Mouse (Mus musculus) intestine, embryonic 15.5 days (tissue): Measurements from ENCODE around the gene Trp53i11. TPM values are rescaled to one million over a fixed set of nuclear protein-coding genes. Genes with fewer than 3 reads are reported as not detected.

Experiments
- ATAC-seq: fragments of 200-750 bp; cut with Nextera tagmentation; 2 replicates; pipeline ENCODE4 v1.8.0; 2017; ENCODE audit warnings: moderate TSS enrichment, moderate library complexity
- H3K27ac ChIP-seq: fragments of 300-500 bp; sonication (generic); 2 replicates; pipeline ENCODE4 v1.5.1; 2015; ENCODE audit warnings: mild to moderate bottlenecking, inconsistent platforms
- H3K27me3 ChIP-seq: fragments of 300-500 bp; sonication (generic); replicated peaks from 2 replicates; pipeline ENCODE4 v1.6.1; 2015; ENCODE audit warnings: inconsistent platforms
- H3K36me3 ChIP-seq: fragments of 300-500 bp; sonication (generic); 2 replicates; pipeline ENCODE4 v1.6.1; 2015; ENCODE audit warnings: inconsistent platforms
- H3K4me1 ChIP-seq: fragments of 300-500 bp; sonication (generic); replicated peaks from 2 replicates; pipeline ENCODE4 v1.6.1; 2015; ENCODE audit warnings: inconsistent platforms
- H3K4me2 ChIP-seq: fragments of 300-500 bp; sonication (generic); replicated peaks from 2 replicates; pipeline ENCODE4 v1.6.1; 2015; ENCODE audit warnings: mild to moderate bottlenecking, inconsistent platforms
- H3K4me3 ChIP-seq: fragments of 300-500 bp; sonication (generic); replicated peaks from 2 replicates; pipeline ENCODE4 v1.5.1; 2015; ENCODE audit warnings: inconsistent platforms
- H3K9ac ChIP-seq: fragments of 300-500 bp; sonication (generic); 2 replicates; pipeline ENCODE4 v1.6.1; 2015; ENCODE audit warnings: inconsistent platforms
- H3K9me3 ChIP-seq: fragments of 300-500 bp; sonication (generic); 2 replicates; pipeline ENCODE4 v1.6.1; 2016; ENCODE audit warnings: inconsistent platforms
- WGBS: fragments of 180-500 bp; shearing (Covaris S2); methylation state at CpG from one replicate; pipeline ENCODE4 v1.1.7; 2015; 5-methylcytosine and 5-hydroxymethylcytosine counted together
- polyA plus RNA-seq: library from polyadenylated mRNA; unstranded; fragments of >200 nt; fragmentation: Nextera tagmentation; extraction: Ambion mirVana; gene quantifications from 2 replicates; pipeline ENCODE4 v1.2.1, GENCODE M21; 2015

The Trp53i11 gene
- polyA plus RNA-seq, 1 experiment from 2014 or later = 36.0 TPM

- Histone ChIP-seq H3K9ac (no peak overlapping the region), H3K27ac (0 out of 2 replicates have a peak overlapping the region, but pooled peaks have one; percentile 9)
- WGBS = 28% methylated on average over 5 of the region's 5 CpGs
Measured at GRCm38 (mm10) chr2:93175278-93175677, 12.1 kb upstream of the Trp53i11 start.

DNA sequence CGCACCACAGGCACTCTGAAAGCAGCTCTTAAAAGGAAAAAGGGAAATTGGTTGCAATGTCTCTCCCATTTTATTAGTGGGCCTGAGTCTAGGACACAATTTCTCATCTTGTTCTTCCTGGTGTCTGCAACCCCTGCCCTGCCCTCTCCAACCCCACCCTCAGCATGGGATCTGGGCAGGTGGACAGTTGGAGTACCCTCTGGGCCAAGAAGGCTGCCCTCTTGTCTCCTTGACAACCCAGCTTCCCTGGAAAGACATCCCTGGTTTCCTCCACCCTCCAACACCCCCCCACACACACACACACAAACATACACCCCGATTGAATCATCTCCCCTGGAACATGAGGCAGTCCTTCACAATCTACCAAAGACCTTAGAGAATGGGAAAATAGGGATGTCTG is 11.6 kb upstream of the Trp53i11 start:
- no peaks in the 10 kb centered on the region for H3K27me3 ChIP-seq
- H3K9me3 ChIP-seq = no peaks in the 10 kb centered on the region
- no peak overlapping the region for H3K4me3 ChIP-seq
- no peak overlapping the region for H3K9ac ChIP-seq
- H3K4me1 ChIP-seq = peaks cover 65% of the 10 kb centered on the region
- H3K36me3 ChIP-seq = no peaks in the 10 kb centered on the region
- no peak overlapping the region for H3K4me2 ChIP-seq
- 77% methylated on average over 2 of the region's 2 CpGs for WGBS
- ATAC-seq = no peak
- H3K27ac ChIP-seq = no peak overlapping the region

More at GRCm38 (mm10) chr2:93175278-93175677, 12.1 kb upstream of the Trp53i11 start:
- H3K36me3 ChIP-seq = no peaks in the 10 kb centered on the region
- no peak overlapping the region for H3K4me3 ChIP-seq
- ATAC-seq = no peak
- peaks cover 66% of the 10 kb centered on the region for H3K4me1 ChIP-seq
- H3K9me3 ChIP-seq = no peaks in the 10 kb centered on the region
- H3K4me2 ChIP-seq = no peak overlapping the region
- H3K27me3 ChIP-seq = no peaks in the 10 kb centered on the region

GRCm38 (mm10) chr2:93176193-93176798 is 11.1 kb upstream of the Trp53i11 start:
- Histone ChIP-seq H3K4me1 (peaks cover 60% of the 10 kb centered on the region), H3K4me2 (peak overlapping the region; percentile 47; the same call in 1 of the 2 replicates), H3K9ac (no peak overlapping the region), H3K4me3 (no peak overlapping the region), H3K36me3 (no peaks in the 10 kb centered on the region), H3K27me3 (no peaks in the 10 kb centered on the region), H3K27ac (peak overlapping the region; percentile 62), H3K9me3 (no peaks in the 10 kb centered on the region)
- 31% methylated on average over 4 of the region's 4 CpGs for WGBS
- ATAC-seq = no peak

DNA sequence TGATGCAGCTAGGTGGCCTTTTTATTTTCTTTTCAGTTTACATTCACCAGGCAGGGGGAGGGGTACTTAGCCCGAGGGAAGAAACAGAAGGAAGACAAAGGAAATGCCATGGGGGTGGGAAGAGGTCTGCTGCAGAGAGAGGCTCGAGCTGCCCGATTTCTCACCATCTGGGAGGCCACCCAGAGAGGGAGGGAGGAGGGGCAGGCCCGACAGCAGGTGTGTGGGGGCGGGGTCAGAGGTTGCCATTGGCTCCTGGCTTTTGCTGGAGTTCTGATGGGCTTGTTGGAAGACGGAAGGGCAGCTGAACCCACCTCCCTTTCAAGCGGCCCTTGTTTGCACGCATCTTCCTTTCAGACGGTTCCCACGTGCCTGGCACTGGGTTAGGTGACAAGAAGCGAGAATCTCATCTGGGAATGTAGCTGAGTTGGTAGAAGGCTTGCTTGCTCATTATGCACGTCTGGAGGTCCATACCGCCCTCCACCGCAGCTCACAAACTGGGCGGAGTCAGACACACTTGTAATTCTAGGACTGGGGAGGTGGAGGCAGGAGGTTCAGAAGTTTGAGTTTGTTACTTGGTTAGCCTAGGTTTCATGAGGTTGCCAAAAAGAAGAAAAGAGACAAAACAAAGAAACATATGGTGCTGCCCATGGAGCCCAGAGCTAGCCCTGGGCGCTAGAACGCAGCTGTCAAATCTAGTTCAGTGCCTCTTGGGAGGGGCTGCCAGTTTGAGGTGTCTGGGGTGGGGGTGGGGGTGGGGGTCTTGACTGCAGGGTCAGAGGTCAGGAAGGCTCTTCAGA is 10.3 kb upstream of the Trp53i11 start:
- Histone ChIP-seq H3K9ac (no peak overlapping the region), H3K4me2 (peak overlapping the region; percentile 47), H3K4me3 (no peak overlapping the region), H3K9me3 (no peaks in the 10 kb centered on the region), H3K27me3 (no peaks in the 10 kb centered on the region), H3K36me3 (no peaks in the 10 kb centered on the region), H3K4me1 (peaks cover 52% of the 10 kb centered on the region), H3K27ac (peak overlapping the region; percentile 62)
- 11% methylated on average over 17 of the region's 17 CpGs for WGBS
- ATAC-seq = peak; percentile 58

DNA sequence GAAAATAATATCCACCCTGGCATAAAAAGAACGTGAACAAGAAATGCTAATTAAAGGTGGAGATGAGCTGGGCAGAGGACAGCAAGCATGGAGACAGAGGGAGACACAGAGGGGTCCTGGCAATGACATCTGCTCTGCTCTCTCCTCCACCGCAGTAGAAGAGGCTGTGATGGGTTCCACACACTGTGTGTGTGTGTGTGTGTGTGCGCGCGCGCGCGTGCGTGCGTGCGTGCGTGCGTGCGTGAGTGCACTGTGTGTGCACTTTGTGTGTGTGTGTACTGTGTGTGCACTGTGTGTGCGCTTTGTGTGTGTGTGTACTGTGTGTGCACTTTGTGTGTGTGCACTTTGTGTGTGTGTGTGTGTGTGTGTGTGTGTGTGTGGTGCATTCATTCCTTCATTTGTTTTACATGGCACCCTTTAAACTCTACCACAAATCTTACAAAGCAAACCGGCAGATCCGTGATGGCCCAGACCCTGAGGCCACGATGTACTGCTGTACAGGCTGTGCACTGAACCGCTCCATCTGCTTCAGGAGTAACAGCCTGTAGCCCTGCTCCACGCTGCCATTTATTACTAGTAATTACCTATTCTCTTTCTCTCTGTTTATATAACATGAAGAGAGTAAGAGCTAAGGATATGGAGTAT is 9.6 kb upstream of the Trp53i11 start:
- H3K27me3 ChIP-seq = no peaks in the 10 kb centered on the region
- ATAC-seq = no peak
- peaks cover 52% of the 10 kb centered on the region for H3K4me1 ChIP-seq
- H3K9ac ChIP-seq = no peak overlapping the region
- no peak overlapping the region for H3K27ac ChIP-seq
- no peak overlapping the region for H3K4me3 ChIP-seq
- H3K36me3 ChIP-seq = no peaks in the 10 kb centered on the region
- WGBS = 76% methylated on average over 20 of the region's 20 CpGs
- no peak overlapping the region for H3K4me2 ChIP-seq
- H3K9me3 ChIP-seq = no peaks in the 10 kb centered on the region

GRCm38 (mm10) chr2:93178313-93178677 is 9.1 kb upstream of the Trp53i11 start:
- Histone ChIP-seq H3K9me3 (no peaks in the 10 kb centered on the region), H3K27ac (no peak overlapping the region), H3K27me3 (no peaks in the 10 kb centered on the region), H3K4me3 (no peak overlapping the region), H3K4me1 (peaks cover 47% of the 10 kb centered on the region), H3K9ac (no peak overlapping the region), H3K4me2 (no peak overlapping the region), H3K36me3 (no peaks in the 10 kb centered on the region)
- no peak for ATAC-seq
- WGBS = 80% methylated on average over 4 of the region's 4 CpGs

DNA sequence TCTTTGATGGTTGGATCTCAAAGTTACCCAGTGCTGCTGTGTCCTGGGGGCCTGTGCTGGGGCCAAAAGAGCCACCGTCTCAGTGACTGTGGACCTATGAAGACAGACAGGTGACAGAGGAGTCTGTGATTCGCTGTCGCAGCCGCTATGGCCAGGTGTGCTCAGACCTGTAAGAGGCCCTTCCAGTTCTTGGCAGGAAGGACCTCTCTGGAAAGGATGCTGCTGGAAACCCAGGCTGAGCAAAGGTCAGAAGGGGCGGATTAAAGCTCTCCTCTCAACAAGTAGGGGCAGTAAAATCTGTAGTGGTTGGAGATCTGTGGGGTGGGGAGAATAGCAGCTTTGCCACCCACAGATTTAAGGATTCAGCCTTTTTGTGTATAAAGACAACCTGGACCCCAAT is 7.7 kb upstream of the Trp53i11 start:
- peak; percentile 59 for ATAC-seq
- 50% methylated on average over 5 of the region's 5 CpGs for WGBS
- no peaks in the 10 kb centered on the region for H3K36me3 ChIP-seq
- H3K27me3 ChIP-seq = no peaks in the 10 kb centered on the region
- peaks cover 41% of the 10 kb centered on the region for H3K4me1 ChIP-seq
- no peak overlapping the region for H3K27ac ChIP-seq
- no peaks in the 10 kb centered on the region for H3K9me3 ChIP-seq
- no peak overlapping the region for H3K9ac ChIP-seq
- H3K4me2 ChIP-seq = peak overlapping the region; percentile 70; the same call in 1 of the 2 replicates
- no peak overlapping the region for H3K4me3 ChIP-seq

GRCm38 (mm10) chr2:93180077-93180844 is 7.1 kb upstream of the Trp53i11 start:
- Histone ChIP-seq H3K27me3 (no peaks in the 10 kb centered on the region), H3K4me3 (peak overlapping the region; percentile 29), H3K27ac (peak overlapping the region; percentile 37), H3K4me1 (peaks cover 37% of the 10 kb centered on the region), H3K9me3 (no peaks in the 10 kb centered on the region), H3K4me2 (peak overlapping the region; percentile 70), H3K9ac (peak overlapping the region; percentile 43), H3K36me3 (no peaks in the 10 kb centered on the region)
- no peak; the same call in 1 of the 2 replicates for ATAC-seq
- WGBS = 4% methylated on average over 41 of the region's 41 CpGs

DNA sequence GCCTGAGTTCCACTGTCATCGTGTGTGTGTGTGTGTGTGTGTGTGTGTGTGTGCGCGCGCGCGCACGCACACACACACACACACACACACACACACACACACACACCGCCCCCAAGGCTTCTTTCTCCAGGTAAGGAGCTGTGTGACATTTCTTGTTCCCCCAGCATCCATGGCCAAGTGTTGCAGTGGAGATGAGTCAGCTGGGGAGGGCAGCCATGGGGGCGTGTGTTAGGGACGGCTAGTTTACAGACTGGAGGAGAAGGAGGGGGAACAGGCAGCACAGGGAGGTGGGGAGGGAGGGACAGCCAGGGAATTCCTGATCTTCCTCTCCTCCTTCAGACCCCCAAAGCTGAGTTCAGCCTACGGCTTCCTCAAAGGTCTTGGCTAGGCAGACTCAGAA is 4.5 kb upstream of the Trp53i11 start:
- H3K9ac ChIP-seq = no peak overlapping the region
- no peak overlapping the region for H3K4me2 ChIP-seq
- no peak overlapping the region for H3K27ac ChIP-seq
- ATAC-seq = no peak
- H3K9me3 ChIP-seq = no peaks in the 10 kb centered on the region
- H3K4me1 ChIP-seq = peaks cover 24% of the 10 kb centered on the region
- no peaks in the 10 kb centered on the region for H3K36me3 ChIP-seq
- no peaks in the 10 kb centered on the region for H3K27me3 ChIP-seq
- H3K4me3 ChIP-seq = no peak overlapping the region
- WGBS = 63% methylated on average over 8 of the region's 11 CpGs

DNA sequence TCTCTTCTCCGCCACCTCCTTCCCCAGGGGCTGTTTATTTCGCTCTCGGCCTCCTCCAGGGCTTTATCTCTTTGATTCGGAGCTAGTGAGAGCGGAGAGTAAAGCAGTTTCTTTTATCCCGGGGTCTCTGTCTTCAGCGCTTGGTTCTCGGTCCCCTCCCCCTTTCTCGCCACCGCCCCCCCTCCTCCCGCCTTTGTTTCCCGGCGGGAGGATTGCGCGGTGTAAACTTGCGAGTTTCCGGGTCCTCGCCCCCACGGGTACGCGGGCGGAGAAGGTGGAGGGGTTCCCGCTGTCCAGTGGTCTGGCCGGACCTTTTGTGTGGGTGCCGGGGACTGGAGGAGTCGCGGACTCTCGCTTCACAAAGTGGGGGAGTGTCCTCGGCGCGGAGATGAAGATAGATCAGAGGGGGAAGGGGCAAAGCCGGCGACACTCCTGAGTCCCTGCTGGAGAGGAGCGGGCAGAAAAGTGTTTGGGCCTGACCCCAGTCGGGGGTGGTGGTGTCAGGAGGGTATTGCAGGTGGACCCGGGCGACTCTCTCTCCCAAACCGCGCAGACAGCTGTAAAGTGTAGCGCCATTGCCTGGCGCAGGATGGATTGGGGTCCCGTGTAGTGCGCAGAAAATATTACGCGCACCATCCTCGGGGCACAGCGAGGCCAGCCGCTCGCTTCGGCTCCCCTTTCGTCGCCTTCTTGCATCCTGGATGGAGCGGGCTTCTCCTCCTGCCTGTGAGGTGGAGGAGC is 842 bp downstream of the Trp53i11 start:
- under 1% methylated on average over 53 of the region's 53 CpGs for WGBS
- no peaks in the 10 kb centered on the region for H3K9me3 ChIP-seq
- H3K4me2 ChIP-seq = peak overlapping the region; percentile 100
- H3K4me1 ChIP-seq = peaks cover 55% of the 10 kb centered on the region
- H3K4me3 ChIP-seq = peak overlapping the region; percentile 77
- ATAC-seq = no peak
- peak overlapping the region; percentile 77 for H3K27ac ChIP-seq
- no peaks in the 10 kb centered on the region for H3K27me3 ChIP-seq
- H3K9ac ChIP-seq = peak overlapping the region; percentile 79
- no peaks in the 10 kb centered on the region for H3K36me3 ChIP-seq

DNA sequence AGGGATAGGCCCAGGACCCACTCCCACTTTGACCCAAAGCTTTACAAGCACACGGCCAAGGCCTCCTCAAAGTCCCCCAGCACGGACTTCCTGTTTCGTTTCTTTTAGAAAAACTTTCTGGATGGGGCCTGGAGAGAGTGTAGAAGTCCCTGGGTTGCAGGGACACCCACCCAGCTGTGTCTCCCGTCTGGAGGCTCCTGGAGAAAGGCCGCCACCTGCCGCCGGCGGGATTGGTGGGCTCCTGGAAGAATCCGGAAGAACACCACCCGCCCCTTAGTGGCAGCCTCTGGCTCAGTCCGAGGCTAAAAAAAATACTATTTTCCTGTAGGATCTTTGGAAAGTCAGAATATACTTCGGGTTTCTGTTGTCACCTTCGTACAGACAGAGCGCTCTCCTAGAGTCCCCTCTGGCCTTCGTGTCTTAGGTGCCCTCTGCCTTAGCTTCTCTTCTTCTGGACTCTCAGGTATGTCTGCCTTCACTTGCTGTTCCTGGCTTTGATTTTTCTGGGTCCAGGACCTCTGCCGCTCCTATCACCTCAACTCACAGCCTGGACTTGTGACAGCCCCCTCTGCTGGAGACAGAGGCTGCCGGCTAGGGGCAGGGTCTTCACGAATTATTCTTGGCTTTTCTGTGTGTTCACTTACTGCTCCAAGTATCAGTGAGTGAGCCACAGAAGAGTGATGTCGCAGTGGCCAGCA is 1.6 kb downstream of the Trp53i11 start:
- Histone ChIP-seq H3K36me3 (no peaks in the 10 kb centered on the region), H3K4me2 (peak overlapping the region; percentile 100), H3K27me3 (no peaks in the 10 kb centered on the region), H3K4me3 (peak overlapping the region; percentile 77), H3K9me3 (no peaks in the 10 kb centered on the region), H3K4me1 (peaks cover 57% of the 10 kb centered on the region), H3K9ac (peak overlapping the region; percentile 79), H3K27ac (peak overlapping the region; percentile 77)
- whole genome bisulfite sequencing = 10% methylated on average over 19 of the region's 19 CpGs
- ATAC-seq = peak; percentile 15; the same call in 1 of the 2 replicates
